Mouse (Mus musculus) neural tube, embryonic 13.5 days (tissue): ENCODE measurements around the gene L3hypdh. TPM values are rescaled to one million over a fixed set of nuclear protein-coding genes. Genes with fewer than 3 reads are reported as not detected.

Source experiments
- ATAC-seq: fragments of 200-750 bp; cut with Nextera tagmentation; 2 replicates; pipeline ENCODE4 v1.8.0; 2017; ENCODE audit warnings: low read depth, mild to moderate bottlenecking, moderate TSS enrichment, moderate library complexity
- H3K27ac ChIP-seq: fragments of 300-500 bp; sonication (generic); replicated peaks from 2 replicates; pipeline ENCODE4 v1.5.1; 2015; ENCODE audit warnings: moderate library complexity, mild to moderate bottlenecking, inconsistent platforms
- H3K27me3 ChIP-seq: fragments of 300-500 bp; sonication (generic); 2 replicates; pipeline ENCODE4 v1.6.1; 2015; ENCODE audit warnings: mild to moderate bottlenecking, inconsistent platforms
- H3K36me3 ChIP-seq: fragments of 300-500 bp; sonication (generic); 2 replicates; pipeline ENCODE4 v1.6.1; 2015; ENCODE audit warnings: mild to moderate bottlenecking, inconsistent platforms
- H3K4me1 ChIP-seq: fragments of 300-500 bp; sonication (generic); replicated peaks from 2 replicates; pipeline ENCODE4 v1.6.1; 2015; ENCODE audit warnings: inconsistent platforms
- H3K4me2 ChIP-seq: fragments of 300-500 bp; sonication (generic); 2 replicates; pipeline ENCODE4 v1.6.1; 2015; ENCODE audit warnings: inconsistent platforms, mild to moderate bottlenecking, moderate library complexity
- H3K4me3 ChIP-seq: fragments of 300-500 bp; sonication (generic); 2 replicates; pipeline ENCODE4 v1.5.1; 2015; ENCODE audit warnings: mild to moderate bottlenecking, inconsistent platforms
- H3K9ac ChIP-seq: fragments of 300-500 bp; sonication (generic); 2 replicates; pipeline ENCODE4 v1.6.1; 2015; ENCODE audit warnings: moderate library complexity, mild to moderate bottlenecking, inconsistent platforms
- H3K9me3 ChIP-seq: fragments of 300-500 bp; sonication (generic); 2 replicates; pipeline ENCODE4 v1.6.1; 2016; ENCODE audit warnings: inconsistent platforms
- WGBS: fragments of 180-500 bp; shearing (Covaris S2); methylation state at CpG from one replicate; pipeline ENCODE4 v1.1.7; 2015; 5-methylcytosine and 5-hydroxymethylcytosine counted together
- polyA plus RNA-seq: library from polyadenylated mRNA; unstranded; fragments of >200 nt; fragmentation: Nextera tagmentation; extraction: Ambion mirVana; gene quantifications from 2 replicates; pipeline ENCODE4 v1.2.1, GENCODE M21; 2015

The L3hypdh gene
- polyA plus RNA-seq, 1 experiment from 2014 or later, result 10.0 TPM

- Histone ChIP-seq H3K9me3 (no peaks in the 10 kb centered on the region), H3K36me3 (no peaks in the 10 kb centered on the region), H3K4me3 (peak overlapping the region; percentile 64), H3K4me1 (peaks cover 45% of the 10 kb centered on the region), H3K27ac (peak overlapping the region; percentile 90), H3K4me2 (peak overlapping the region; percentile 84), H3K27me3 (no peaks in the 10 kb centered on the region), H3K9ac (peak overlapping the region; percentile 81)
- ATAC-seq, result peak; percentile 13
- 3% methylated on average over 46 of the region's 46 CpGs for WGBS
Measured at GRCm38 (mm10) chr12:72084261-72085023, 797 bp downstream of the L3hypdh start.

DNA sequence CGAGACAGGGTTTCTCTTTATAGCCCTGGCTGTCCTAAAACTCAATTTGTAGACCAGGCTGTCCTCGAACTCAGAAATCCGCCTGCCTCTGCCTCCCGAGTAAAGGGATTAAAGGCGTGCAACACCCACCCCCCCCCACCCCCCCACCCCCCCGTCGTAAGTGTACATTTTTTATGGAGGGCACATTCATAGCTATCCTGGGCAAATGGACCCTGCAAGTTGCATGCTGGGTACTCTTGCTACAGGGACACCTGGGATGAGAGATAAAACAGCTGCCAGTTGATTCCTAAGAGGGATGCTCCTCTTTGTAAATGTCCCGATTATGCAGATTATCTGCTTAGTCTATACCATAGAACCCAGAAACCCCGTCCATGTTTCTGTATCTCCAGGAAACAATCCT is 2.0 kb downstream of the L3hypdh start:
- no peak overlapping the region for H3K9ac ChIP-seq
- no peak for ATAC-seq
- H3K4me2 ChIP-seq, result 0 out of 2 replicates have a peak overlapping the region, but pooled peaks have one; percentile 84
- H3K27ac ChIP-seq, result no peak overlapping the region
- H3K4me3 ChIP-seq, result no peak overlapping the region
- no peaks in the 10 kb centered on the region for H3K36me3 ChIP-seq
- peaks cover 36% of the 10 kb centered on the region for H3K4me1 ChIP-seq
- no peaks in the 10 kb centered on the region for H3K9me3 ChIP-seq
- H3K27me3 ChIP-seq, result no peaks in the 10 kb centered on the region
- 85% methylated on average over 9 of the region's 9 CpGs for WGBS

DNA sequence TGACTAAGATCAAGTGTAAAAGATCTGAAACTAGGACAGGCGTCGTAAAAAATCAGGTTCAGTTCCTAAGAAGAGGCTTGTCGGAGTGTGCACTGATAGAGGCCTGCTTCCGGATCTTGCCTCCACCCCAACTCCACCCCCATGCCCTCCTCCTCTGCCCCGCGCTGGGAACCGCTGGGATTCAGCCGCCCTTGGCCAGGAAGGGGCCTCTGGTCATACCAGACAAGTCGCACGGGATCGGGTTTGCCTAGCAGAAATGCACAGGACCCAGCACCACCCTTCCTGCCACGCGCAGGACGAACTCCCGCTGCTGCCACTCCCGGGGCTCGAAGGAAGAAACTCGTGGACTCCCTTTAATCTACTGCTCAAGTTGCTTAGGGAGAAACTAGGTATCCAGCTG is 2.9 kb downstream of the L3hypdh start:
- no peaks in the 10 kb centered on the region for H3K27me3 ChIP-seq
- WGBS, result 20% methylated on average over 18 of the region's 18 CpGs
- H3K4me3 ChIP-seq, result peak overlapping the region; percentile 20
- H3K4me1 ChIP-seq, result peaks cover 27% of the 10 kb centered on the region
- peak overlapping the region; percentile 45 for H3K4me2 ChIP-seq
- no peak overlapping the region for H3K27ac ChIP-seq
- no peaks in the 10 kb centered on the region for H3K36me3 ChIP-seq
- peak overlapping the region; percentile 52 for H3K9ac ChIP-seq
- ATAC-seq, result no peak
- H3K9me3 ChIP-seq, result no peaks in the 10 kb centered on the region

DNA sequence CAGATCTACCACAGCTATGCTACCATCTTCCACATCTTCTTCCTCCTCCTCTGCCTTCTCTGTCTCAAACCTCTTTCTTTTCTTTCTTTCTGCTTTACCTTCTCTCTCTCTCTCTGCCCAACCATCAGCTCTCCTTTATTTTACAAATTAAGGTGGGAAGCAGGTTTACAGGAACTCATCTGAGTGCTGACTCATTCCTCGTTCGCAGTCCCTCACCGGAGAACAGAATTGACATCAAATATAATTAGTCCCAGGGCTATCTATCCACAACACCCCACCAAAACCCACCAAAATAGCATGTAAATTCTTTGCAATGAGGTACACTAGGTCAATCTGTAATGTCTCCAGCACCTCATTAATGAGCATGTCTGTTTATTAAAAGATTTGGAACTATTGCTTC is 3.3 kb downstream of the L3hypdh start:
- Histone ChIP-seq H3K9ac (peak overlapping the region; percentile 52), H3K27me3 (no peaks in the 10 kb centered on the region), H3K4me3 (no peak overlapping the region), H3K36me3 (no peaks in the 10 kb centered on the region), H3K4me1 (peaks cover 24% of the 10 kb centered on the region), H3K4me2 (peak overlapping the region; percentile 45), H3K27ac (no peak overlapping the region), H3K9me3 (no peaks in the 10 kb centered on the region)
- no peak for ATAC-seq
- WGBS, result 66% methylated on average over 3 of the region's 3 CpGs

- Histone ChIP-seq H3K27me3 (no peaks in the 10 kb centered on the region), H3K27ac (no peak overlapping the region), H3K4me1 (peaks cover 10% of the 10 kb centered on the region), H3K9me3 (no peaks in the 10 kb centered on the region), H3K9ac (no peak overlapping the region), H3K4me2 (no peak overlapping the region), H3K36me3 (peaks cover 5% of the 10 kb centered on the region; the same call in 1 of the 2 replicates), H3K4me3 (no peak overlapping the region)
- ATAC-seq, result no peak
- 88% methylated on average over 3 of the region's 3 CpGs for WGBS
Measured at GRCm38 (mm10) chr12:72078248-72078647, 7.0 kb downstream of the L3hypdh start.

- ATAC-seq, result peak; percentile 92
- Histone ChIP-seq H3K27me3 (peaks cover 17% of the 10 kb centered on the region), H3K9me3 (no peaks in the 10 kb centered on the region), H3K27ac (peak within 1 kb of the TSS; percentile 86), H3K9ac (peak within 1 kb of the TSS; percentile 84), H3K4me3 (peak within 1 kb of the TSS; percentile 74), H3K4me2 (peak within 1 kb of the TSS; percentile 85), H3K4me1 (peaks cover 18% of the 10 kb centered on the region), H3K36me3 (peaks cover 5% of the 10 kb centered on the region; the same call in 1 of the 2 replicates)
- WGBS, result under 1% methylated on average over 94 of the region's 94 CpGs
Measured at GRCm38 (mm10) chr12:72070327-72071269, 14.6 kb downstream of the L3hypdh start, which contains the start of gene Gpr135. TSS of gene Gpr135 (minus strand) at chr12:72071125.

- WGBS, result 4% methylated on average over 40 of the region's 40 CpGs
- peak; percentile 6 for ATAC-seq
Measured at GRCm38 (mm10) chr12:72069626-72070326, 15.5 kb downstream of the L3hypdh start.

DNA sequence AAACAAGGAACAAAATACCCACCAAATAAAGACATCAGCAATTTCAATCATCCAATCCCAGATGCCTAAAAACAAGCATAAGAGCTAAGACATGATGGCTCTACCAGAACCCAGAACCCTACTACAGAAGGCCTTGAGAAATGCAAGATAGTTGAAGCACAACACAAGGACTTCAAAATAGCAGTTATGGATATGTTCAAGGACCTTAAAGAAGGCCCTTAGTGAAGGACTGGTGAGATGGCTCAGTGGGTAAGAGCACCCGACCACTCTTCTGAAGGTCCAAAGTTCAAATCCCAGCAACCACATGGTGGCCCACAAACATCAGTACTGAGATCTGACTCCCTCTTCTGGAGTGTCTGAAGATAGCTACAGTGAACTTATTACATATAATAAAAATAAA is 27.5 kb downstream of the L3hypdh start:
- no peak overlapping the region for H3K9ac ChIP-seq
- 95% methylated on average over 1 of the region's 1 CpGs for WGBS
- H3K4me2 ChIP-seq, result no peak overlapping the region
- no peak overlapping the region for H3K4me3 ChIP-seq
- ATAC-seq, result no peak
- H3K9me3 ChIP-seq, result no peaks in the 10 kb centered on the region
- no peaks in the 10 kb centered on the region for H3K36me3 ChIP-seq
- H3K27ac ChIP-seq, result no peak overlapping the region
- H3K4me1 ChIP-seq, result no peaks in the 10 kb centered on the region
- no peaks in the 10 kb centered on the region for H3K27me3 ChIP-seq

More at GRCm38 (mm10) chr12:72069626-72070326, 15.5 kb downstream of the L3hypdh start:
- H3K27me3 ChIP-seq, result peaks cover 17% of the 10 kb centered on the region
- H3K4me2 ChIP-seq, result peak overlapping the region; percentile 85
- peak overlapping the region; percentile 74 for H3K4me3 ChIP-seq
- H3K9me3 ChIP-seq, result no peaks in the 10 kb centered on the region
- peaks cover 18% of the 10 kb centered on the region for H3K4me1 ChIP-seq
- H3K9ac ChIP-seq, result peak overlapping the region; percentile 84
- H3K36me3 ChIP-seq, result peaks cover 5% of the 10 kb centered on the region; the same call in 1 of the 2 replicates
- peak overlapping the region; percentile 86 for H3K27ac ChIP-seq

- no peak overlapping the region for H3K4me2 ChIP-seq
- no peak overlapping the region for H3K9ac ChIP-seq
- no peak for ATAC-seq
- no peaks in the 10 kb centered on the region for H3K36me3 ChIP-seq
- no peak overlapping the region for H3K27ac ChIP-seq
- WGBS, result 29% methylated on average over 6 of the region's 6 CpGs
- H3K9me3 ChIP-seq, result peaks cover 6% of the 10 kb centered on the region; the same call in 1 of the 2 replicates
- H3K4me1 ChIP-seq, result no peaks in the 10 kb centered on the region
- no peaks in the 10 kb centered on the region for H3K27me3 ChIP-seq
- H3K4me3 ChIP-seq, result no peak overlapping the region
Measured at GRCm38 (mm10) chr12:72053851-72054250, 31.4 kb downstream of the L3hypdh start.

DNA sequence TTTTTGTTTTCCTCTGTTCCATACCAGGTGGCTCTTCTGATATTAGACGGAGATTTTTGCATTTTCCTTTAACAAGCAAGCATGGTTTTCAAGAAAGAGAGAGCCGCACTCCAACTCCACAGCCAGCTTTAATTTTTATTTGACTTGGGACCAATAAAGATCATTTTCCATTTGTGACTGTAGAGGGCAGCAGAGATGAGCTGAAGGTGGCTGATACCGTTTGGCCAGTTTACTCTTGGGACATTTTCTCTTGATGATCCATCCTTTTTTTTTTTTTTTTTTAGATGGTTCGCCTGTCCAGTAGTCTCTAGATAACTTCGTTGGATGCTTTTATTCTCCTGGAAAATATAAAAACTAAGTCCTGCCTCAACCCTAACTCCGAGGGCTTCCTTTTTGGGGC is 31.9 kb downstream of the L3hypdh start:
- peaks cover 6% of the 10 kb centered on the region; the same call in 1 of the 2 replicates for H3K9me3 ChIP-seq
- 44% methylated on average over 6 of the region's 6 CpGs for WGBS
- H3K4me2 ChIP-seq, result no peak overlapping the region
- no peaks in the 10 kb centered on the region for H3K27me3 ChIP-seq
- no peak for ATAC-seq
- H3K27ac ChIP-seq, result no peak overlapping the region
- no peaks in the 10 kb centered on the region for H3K36me3 ChIP-seq
- no peak overlapping the region for H3K4me3 ChIP-seq
- H3K9ac ChIP-seq, result no peak overlapping the region
- H3K4me1 ChIP-seq, result no peaks in the 10 kb centered on the region

- no peaks in the 10 kb centered on the region for H3K36me3 ChIP-seq
- no peak overlapping the region for H3K27ac ChIP-seq
- no peak overlapping the region for H3K4me2 ChIP-seq
- H3K27me3 ChIP-seq, result no peaks in the 10 kb centered on the region
- H3K4me3 ChIP-seq, result no peak overlapping the region
- 82% methylated on average over 6 of the region's 6 CpGs for WGBS
- no peak overlapping the region for H3K9ac ChIP-seq
- peaks cover 6% of the 10 kb centered on the region; the same call in 1 of the 2 replicates for H3K9me3 ChIP-seq
- no peaks in the 10 kb centered on the region for H3K4me1 ChIP-seq
- ATAC-seq, result no peak
Measured at GRCm38 (mm10) chr12:72052571-72052970, 32.7 kb downstream of the L3hypdh start.
